In the genomic region with DNA sequence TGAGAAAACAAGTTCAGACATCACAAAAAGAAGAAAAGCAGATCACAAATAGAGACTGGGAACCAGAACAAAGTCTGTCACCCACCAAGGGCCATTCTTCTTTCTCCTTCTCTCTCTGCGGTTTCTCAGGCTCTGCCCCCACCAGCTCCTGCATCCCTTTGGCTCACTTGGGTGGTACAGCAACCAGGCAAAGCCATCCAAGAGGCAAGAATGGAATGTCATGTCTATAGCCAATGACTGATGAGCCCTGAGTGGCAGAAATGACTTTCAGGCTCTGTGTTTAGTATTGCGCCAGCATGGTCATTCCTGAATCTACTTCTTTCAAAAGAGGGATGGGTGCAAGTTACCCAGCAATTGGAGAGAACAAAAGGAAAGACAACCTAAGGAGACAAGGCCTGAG, we compare ENCODE assay signal across 20 mouse cellular contexts. TPM values are rescaled to one million over a fixed set of nuclear protein-coding genes. Genes with fewer than 3 reads are reported as not detected.
"Had no signal": no experiment of that assay in that cellular context is flagged by ENCODE, and none has a peak within 500 bp of the region (broad histone marks: within the 10 kb centered on the region; RNA-seq: fewer than 3 reads in every experiment).

No protein-coding gene starts in this region.

- H3K4me3 ChIP-seq: limb, embryonic 12.5 days; limb, embryonic 15.5 days; midbrain, embryonic 12.5 days; midbrain, embryonic 15.5 days; neural tube, embryonic 13.5 days had no signal

- H3K36me3 ChIP-seq: midbrain, embryonic 15.5 days had no signal

- DNase-seq: kidney, postnatal 14 days; kidney, postnatal 4 days; left cerebral cortex, postnatal 4 days; liver, postnatal 0 days; lung, embryonic 14.5 days; right cerebral cortex, adult 18-20 months; right cerebral cortex, postnatal 14 days; right cerebral cortex, postnatal 4 days; thymus, adult 18-20 months; thymus, postnatal 36 days had no signal

- H3K4me2 ChIP-seq: limb, embryonic 12.5 days; limb, embryonic 15.5 days; liver, embryonic 11.5 days; lung, embryonic 14.5 days; midbrain, embryonic 12.5 days; midbrain, embryonic 15.5 days; neural tube, embryonic 13.5 days had no signal

- H3K9ac ChIP-seq: limb, embryonic 12.5 days; limb, embryonic 15.5 days; liver, embryonic 14.5 days; liver, postnatal 0 days; lung, embryonic 14.5 days; midbrain, embryonic 12.5 days; midbrain, embryonic 15.5 days; neural tube, embryonic 13.5 days had no signal

- H3K27ac ChIP-seq: limb, embryonic 12.5 days; limb, embryonic 15.5 days; liver, embryonic 14.5 days; macrophage; midbrain, embryonic 12.5 days; midbrain, embryonic 15.5 days; neural tube, embryonic 13.5 days had no signal

- H3K9me3 ChIP-seq: limb, embryonic 12.5 days; limb, embryonic 15.5 days; midbrain, embryonic 12.5 days; midbrain, embryonic 15.5 days; neural tube, embryonic 13.5 days had no signal

- H3K27me3 ChIP-seq: limb, embryonic 12.5 days; limb, embryonic 15.5 days; midbrain, embryonic 15.5 days; neural tube, embryonic 13.5 days had no signal

- H3K4me1 ChIP-seq: limb, embryonic 15.5 days had no signal

- ATAC-seq: liver, postnatal 0 days; lung, postnatal 0 days; midbrain, embryonic 15.5 days had no signal

RNA-seq across cellular contexts. Expression of a gene that starts 46.7 kb away (rescaled TPM):
- total RNA-seq: megakaryocyte, adult 5-6 weeks had no signal
- polyA plus RNA-seq: macrophage had no signal
